Mouse (Mus musculus) liver, embryonic 16.5 days (tissue): ENCODE data around the gene Gsc2. TPM values are rescaled to one million over a fixed set of nuclear protein-coding genes. Genes with fewer than 3 reads are reported as not detected.

ENCODE experiments used
- ATAC-seq: fragments of 200-750 bp; cut with Nextera tagmentation; 2 replicates; pipeline ENCODE4 v1.8.0; 2017; ENCODE audit warnings: low read depth, mild to moderate bottlenecking, moderate number of reproducible peaks, moderate library complexity
- H3K27ac ChIP-seq: fragments of 300-500 bp; sonication (generic); 2 replicates; pipeline ENCODE4 v1.5.1; 2014; ENCODE audit warnings: mild to moderate bottlenecking, low read length
- H3K27me3 ChIP-seq: fragments of 300-500 bp; sonication (generic); 2 replicates; pipeline ENCODE4 v1.6.1; 2014; ENCODE audit warnings: low read depth, low read length, mixed read lengths; ENCODE audit not compliant: control insufficient read depth, insufficient read depth
- H3K36me3 ChIP-seq: fragments of 300-500 bp; sonication (generic); 2 replicates; pipeline ENCODE4 v1.6.1; 2014; ENCODE audit warnings: mild to moderate bottlenecking; ENCODE audit not compliant: control insufficient read depth, insufficient read depth
- H3K4me1 ChIP-seq: fragments of 300-500 bp; sonication (generic); 2 replicates; pipeline ENCODE4 v1.6.1; 2014; ENCODE audit warnings: low read depth, low read length, mixed read lengths; ENCODE audit not compliant: control insufficient read depth
- H3K4me2 ChIP-seq: fragments of 300-500 bp; sonication (generic); 2 replicates; pipeline ENCODE4 v1.6.1; 2014; ENCODE audit warnings: low read depth, low read length, mixed read lengths
- H3K4me3 ChIP-seq: fragments of 300-500 bp; sonication (generic); 2 replicates; pipeline ENCODE4 v1.5.1; 2014; ENCODE audit warnings: low read depth, mild to moderate bottlenecking, low read length
- H3K9ac ChIP-seq: fragments of 300-500 bp; sonication (generic); 2 replicates; pipeline ENCODE4 v1.6.1; 2014; ENCODE audit warnings: low read depth, low read length
- H3K9me3 ChIP-seq: fragments of 300-500 bp; sonication (generic); replicated peaks from 2 replicates; pipeline ENCODE4 v1.6.1; 2016; ENCODE audit warnings: low read length; ENCODE audit not compliant: control insufficient read depth
- WGBS: fragments of 180-500 bp; shearing (Covaris S2); extraction: QIAGEN DNeasy Blood & Tissue Kit; methylation state at CpG from one replicate; pipeline ENCODE4 v1.1.7; 2014; ENCODE audit not compliant: insufficient replicate concordance; 5-methylcytosine and 5-hydroxymethylcytosine counted together
- polyA plus RNA-seq: library from polyadenylated mRNA; unstranded; fragments of >200 nt; fragmentation: Nextera tagmentation; extraction: Ambion mirVana; gene quantifications from 2 replicates; pipeline ENCODE4 v1.2.1, GENCODE M21; 2015

Gene Gsc2
- polyA plus RNA-seq, 1 experiment from 2014 or later, result not detected

DNA sequence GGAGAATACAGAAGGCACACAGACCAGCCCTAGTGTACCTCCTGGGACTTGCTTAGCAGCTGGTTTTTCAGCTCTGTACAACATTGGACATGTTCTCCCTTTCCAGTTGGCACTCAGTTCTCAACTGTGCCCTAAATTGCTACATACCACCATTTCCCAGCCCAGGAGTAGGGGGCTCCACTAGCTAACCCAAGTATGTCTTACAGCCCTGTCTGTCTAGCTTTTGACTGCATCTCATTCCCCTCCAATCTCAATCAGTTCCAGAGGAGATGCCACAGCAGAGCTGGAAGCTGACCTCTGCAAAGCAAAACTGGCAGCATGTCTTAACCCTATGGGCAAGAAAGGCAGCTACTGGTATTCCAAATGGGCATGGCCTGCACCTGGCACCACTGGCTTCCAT lies 18.8 kb downstream of the Gsc2 start:
- no peak for ATAC-seq
- H3K9me3 ChIP-seq, result no peaks in the 10 kb centered on the region

DNA sequence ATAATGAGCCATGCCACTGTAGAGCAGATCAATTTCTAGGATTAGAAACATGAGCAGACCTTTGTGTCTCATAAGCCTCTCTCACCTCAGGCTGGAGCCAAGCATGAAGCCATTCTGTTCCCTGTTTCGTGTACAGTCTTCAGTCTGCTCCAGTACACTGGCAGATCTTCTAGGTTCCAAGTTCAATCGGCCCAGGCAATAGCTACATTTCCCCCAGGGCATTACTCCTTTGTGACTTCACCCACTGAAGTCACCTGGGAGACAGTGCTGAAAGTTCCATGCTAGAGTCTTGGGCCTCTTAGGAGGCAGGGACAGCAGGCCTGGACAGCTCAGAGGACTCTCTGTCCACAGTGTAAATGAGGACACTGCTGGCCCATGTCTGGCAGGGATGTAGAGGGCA lies 20.9 kb downstream of the Gsc2 start, which contains the start of gene Tssk1:
Tssk1 (plus strand) TSS at position 301 of the 400 bp plus-strand sequence.
- no peaks in the 10 kb centered on the region for H3K27me3 ChIP-seq
- H3K9me3 ChIP-seq, result no peaks in the 10 kb centered on the region
- H3K4me2 ChIP-seq, result no peak within 1 kb of the TSS
- no peak within 1 kb of the TSS for H3K4me3 ChIP-seq
- H3K36me3 ChIP-seq, result no peaks in the 10 kb centered on the region
- no peak for ATAC-seq
- H3K27ac ChIP-seq, result no peak within 1 kb of the TSS
- H3K4me1 ChIP-seq, result peaks cover 20% of the 10 kb centered on the region
- no peak within 1 kb of the TSS for H3K9ac ChIP-seq
- WGBS, result 70% methylated on average over 2 of the region's 2 CpGs

More for the DNA sequence above, 18.8 kb downstream of the Gsc2 start:
- H3K4me2 ChIP-seq, result no peak overlapping the region
- H3K9ac ChIP-seq, result no peak overlapping the region
- H3K27ac ChIP-seq, result no peak overlapping the region
- no peaks in the 10 kb centered on the region for H3K27me3 ChIP-seq
- peaks cover 7% of the 10 kb centered on the region for H3K4me1 ChIP-seq
- H3K36me3 ChIP-seq, result no peaks in the 10 kb centered on the region
- H3K4me3 ChIP-seq, result no peak overlapping the region

DNA sequence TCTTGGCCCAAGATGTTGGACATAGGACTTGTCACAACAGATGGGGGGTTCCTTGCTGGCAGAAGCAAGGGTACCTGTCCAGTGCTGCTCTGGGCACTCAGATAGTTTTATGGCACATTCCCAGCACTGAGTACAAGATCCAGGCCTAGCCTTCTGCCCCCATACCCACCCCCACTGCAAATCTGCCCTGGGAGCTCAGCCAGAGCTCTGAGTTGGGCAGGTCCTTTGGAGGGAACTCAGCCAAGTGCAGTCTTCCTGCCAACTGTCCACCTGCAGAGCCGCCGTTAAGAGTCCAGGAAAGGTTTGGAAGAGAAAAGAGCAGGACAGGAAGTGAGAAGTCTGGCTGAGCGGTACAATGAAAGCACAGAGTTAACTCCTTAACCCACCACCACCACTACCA lies 22.3 kb downstream of the Gsc2 start:
- Histone ChIP-seq H3K9ac (no peak overlapping the region), H3K9me3 (no peaks in the 10 kb centered on the region), H3K36me3 (no peaks in the 10 kb centered on the region), H3K27me3 (no peaks in the 10 kb centered on the region), H3K4me2 (no peak overlapping the region), H3K27ac (no peak overlapping the region), H3K4me3 (no peak overlapping the region), H3K4me1 (peaks cover 20% of the 10 kb centered on the region)
- WGBS, result 62% methylated on average over 3 of the region's 3 CpGs
- ATAC-seq, result no peak

DNA sequence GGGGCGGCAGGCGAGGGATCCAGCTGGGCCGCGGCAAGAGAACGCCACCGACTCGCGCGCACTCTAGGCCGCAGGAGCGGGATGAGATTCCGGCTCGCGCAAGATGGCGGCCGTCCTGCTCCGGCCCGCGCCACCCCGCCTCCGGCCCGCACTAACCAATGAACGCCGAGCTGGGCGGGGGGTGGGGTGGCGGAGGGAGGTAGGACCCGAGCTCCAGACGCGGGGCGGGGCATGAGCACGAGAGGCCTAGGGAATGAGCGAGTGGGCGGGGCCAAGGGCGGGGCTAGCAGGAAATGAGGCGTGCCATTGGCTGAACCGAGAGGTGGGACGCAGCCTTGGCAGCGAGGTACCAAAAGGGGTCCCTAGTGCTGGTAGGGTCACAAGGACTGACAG lies 23.3 kb downstream of the Gsc2 start, which contains the start of gene Gm20518:
Gm20518 (minus strand) TSS at position 105 of the 393 bp plus-strand sequence.
- Histone ChIP-seq H3K27me3 (no peaks in the 10 kb centered on the region), H3K4me3 (peak within 1 kb of the TSS; percentile 99), H3K4me2 (peak within 1 kb of the TSS; percentile 86), H3K36me3 (no peaks in the 10 kb centered on the region), H3K4me1 (peaks cover 20% of the 10 kb centered on the region), H3K9ac (peak within 1 kb of the TSS; percentile 98), H3K27ac (peak within 1 kb of the TSS; percentile 90), H3K9me3 (no peaks in the 10 kb centered on the region)
- under 1% methylated on average over 38 of the region's 38 CpGs for WGBS
- peak; percentile 97 for ATAC-seq

DNA sequence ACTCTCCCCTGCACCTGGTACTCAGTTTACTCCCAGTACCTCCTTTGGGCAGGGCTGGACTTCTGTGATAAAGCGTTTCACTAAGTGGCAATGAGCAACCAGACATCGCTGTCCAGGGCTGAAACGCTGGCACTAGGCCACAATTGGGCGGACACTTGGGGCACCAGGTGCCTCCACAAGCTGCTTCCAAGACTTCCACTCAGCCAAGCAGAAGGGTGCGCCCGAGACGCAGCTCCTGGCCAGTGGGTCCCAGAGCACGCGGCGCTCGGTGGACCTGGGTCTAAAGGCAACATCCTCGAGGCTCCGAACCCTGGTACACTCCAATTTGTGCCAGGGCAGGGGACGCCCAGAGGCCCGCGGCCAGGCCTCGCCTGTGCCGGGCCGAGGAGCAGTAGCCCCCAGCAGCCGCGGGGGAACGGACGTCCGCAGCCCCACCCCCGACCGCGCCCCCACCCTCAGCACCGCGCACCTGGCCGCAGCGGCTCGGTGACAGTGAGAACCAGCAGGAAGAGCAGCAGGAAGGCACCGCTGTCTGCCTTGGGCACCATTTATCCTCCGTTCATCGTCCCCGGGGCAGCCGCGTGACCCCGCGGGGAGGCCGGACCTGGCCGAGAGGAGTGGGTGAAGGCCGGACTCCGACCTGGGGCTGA lies 23.8 kb downstream of the Gsc2 start:
- Histone ChIP-seq H3K9me3 (no peaks in the 10 kb centered on the region), H3K36me3 (no peaks in the 10 kb centered on the region), H3K4me2 (peak overlapping the region; percentile 86), H3K4me3 (peak overlapping the region; percentile 99), H3K9ac (peak overlapping the region; percentile 98), H3K27me3 (no peaks in the 10 kb centered on the region), H3K4me1 (peaks cover 20% of the 10 kb centered on the region), H3K27ac (peak overlapping the region; percentile 90)
- peak; percentile 50 for ATAC-seq
- 0% methylated on average over 44 of the region's 44 CpGs for WGBS

DNA sequence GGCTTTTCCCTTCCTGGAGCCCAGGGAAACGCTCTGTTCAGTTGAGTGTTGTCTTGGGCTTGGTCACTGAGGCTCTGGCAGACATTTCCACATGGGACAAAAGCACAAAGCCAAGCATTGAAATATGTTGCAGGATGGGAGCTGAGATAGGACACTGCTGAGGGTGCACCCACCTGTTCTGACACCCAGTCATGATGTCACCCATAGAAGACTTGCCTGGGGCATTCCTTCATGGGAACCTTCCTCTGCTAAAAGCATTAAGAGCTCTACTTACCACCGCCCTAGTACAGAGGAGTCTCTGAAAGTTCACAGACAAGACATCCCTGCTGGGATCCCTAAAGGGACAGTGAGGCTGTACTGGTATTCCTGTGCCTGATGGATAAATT lies 24.5 kb downstream of the Gsc2 start:
- H3K4me3 ChIP-seq, result peak overlapping the region; percentile 99
- 62% methylated on average over 2 of the region's 2 CpGs for WGBS
- H3K9ac ChIP-seq, result peak overlapping the region; percentile 98

DNA sequence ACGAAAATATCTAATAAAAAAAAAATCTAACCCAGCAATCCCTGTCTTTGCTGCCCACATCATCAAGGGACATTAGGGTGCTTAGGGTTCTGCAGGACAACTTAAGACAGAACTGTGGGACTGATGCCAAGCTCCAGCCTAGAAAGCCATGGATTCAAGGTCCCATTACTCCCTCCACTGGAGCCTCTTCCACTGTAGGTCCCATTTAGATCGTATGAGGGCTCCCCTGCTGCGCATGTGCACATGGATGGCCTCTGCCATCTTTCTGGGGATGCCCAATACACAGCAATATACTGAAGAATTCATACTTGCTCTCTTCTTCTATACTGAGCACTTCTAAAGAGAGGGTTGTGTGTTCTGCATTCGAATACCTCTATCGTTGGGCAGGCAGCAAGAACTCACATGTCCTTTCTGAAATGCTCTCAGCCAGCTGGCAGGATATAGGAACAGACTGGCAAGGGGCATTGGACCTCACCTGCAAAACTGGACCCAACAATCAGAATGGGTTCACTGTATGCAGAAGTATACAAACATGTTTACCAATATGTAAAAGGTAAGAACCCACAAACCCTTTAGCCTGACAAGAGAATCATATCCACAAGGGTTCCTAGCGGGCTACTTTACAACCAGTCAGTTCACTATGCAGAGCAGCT lies 25.0 kb downstream of the Gsc2 start:
- H3K4me2 ChIP-seq, result peak overlapping the region; percentile 86
- WGBS, result 78% methylated on average over 6 of the region's 6 CpGs
- no peak overlapping the region for H3K9ac ChIP-seq
- H3K36me3 ChIP-seq, result no peaks in the 10 kb centered on the region
- ATAC-seq, result no peak
- peak overlapping the region; percentile 99 for H3K4me3 ChIP-seq
- no peaks in the 10 kb centered on the region for H3K9me3 ChIP-seq
- H3K4me1 ChIP-seq, result peaks cover 23% of the 10 kb centered on the region
- H3K27ac ChIP-seq, result no peak overlapping the region
- no peaks in the 10 kb centered on the region for H3K27me3 ChIP-seq

More for the DNA sequence above, 24.5 kb downstream of the Gsc2 start:
- no peaks in the 10 kb centered on the region for H3K36me3 ChIP-seq
- H3K4me1 ChIP-seq, result peaks cover 23% of the 10 kb centered on the region
- H3K27me3 ChIP-seq, result no peaks in the 10 kb centered on the region
- no peak for ATAC-seq
- peak overlapping the region; percentile 86 for H3K4me2 ChIP-seq
- H3K9me3 ChIP-seq, result no peaks in the 10 kb centered on the region
- H3K27ac ChIP-seq, result peak overlapping the region; percentile 90; the same call in 1 of the 2 replicates

DNA sequence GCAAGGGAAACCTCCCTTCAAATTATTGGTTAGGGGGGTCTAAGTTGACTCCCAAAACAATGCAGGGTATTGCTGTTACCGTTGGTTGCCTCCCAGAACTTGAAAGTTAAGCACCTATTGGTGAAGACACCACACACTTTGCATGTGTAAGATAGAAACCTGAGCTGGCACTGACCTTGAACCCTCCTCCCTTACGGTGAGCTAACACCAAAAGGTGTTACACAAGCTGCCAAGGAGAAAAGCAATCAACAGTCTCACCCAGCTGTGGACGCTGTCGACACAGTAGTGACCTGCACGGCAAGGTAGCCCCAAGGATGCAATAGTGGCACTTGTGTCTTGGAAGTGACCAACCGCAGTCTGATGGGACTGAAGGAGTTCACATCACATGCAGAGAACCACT lies 30.7 kb downstream of the Gsc2 start:
- 83% methylated on average over 6 of the region's 6 CpGs for WGBS
- no peak overlapping the region for H3K4me2 ChIP-seq
- no peak for ATAC-seq
- H3K9me3 ChIP-seq, result no peaks in the 10 kb centered on the region
- H3K27me3 ChIP-seq, result no peaks in the 10 kb centered on the region
- no peaks in the 10 kb centered on the region for H3K36me3 ChIP-seq
- no peak overlapping the region for H3K27ac ChIP-seq
- H3K4me1 ChIP-seq, result peaks cover 4% of the 10 kb centered on the region
- no peak overlapping the region for H3K9ac ChIP-seq
- no peak overlapping the region for H3K4me3 ChIP-seq

DNA sequence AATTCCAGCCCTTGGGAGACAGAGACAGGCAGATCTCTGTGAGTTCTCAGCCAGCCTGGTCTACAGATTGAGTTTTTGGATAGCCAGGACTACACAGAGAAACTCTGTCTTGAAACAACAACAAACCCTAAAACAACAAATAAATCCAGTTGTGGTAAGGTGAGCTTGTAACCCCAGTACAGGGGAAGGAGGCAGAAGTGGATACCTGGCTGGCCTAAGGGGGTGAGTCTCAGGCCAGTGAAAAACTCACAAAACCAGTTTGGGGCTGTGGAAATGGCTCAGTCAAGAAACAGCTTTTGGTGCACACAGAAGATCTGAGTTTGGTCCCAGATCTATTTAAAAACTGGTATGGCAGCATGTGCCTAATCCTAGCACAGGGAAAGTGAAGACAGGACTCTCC lies 32.7 kb downstream of the Gsc2 start:
- Histone ChIP-seq H3K9me3 (no peaks in the 10 kb centered on the region), H3K27me3 (no peaks in the 10 kb centered on the region), H3K27ac (no peak overlapping the region), H3K4me2 (no peak overlapping the region), H3K4me3 (no peak overlapping the region), H3K4me1 (peaks cover 4% of the 10 kb centered on the region), H3K9ac (no peak overlapping the region), H3K36me3 (no peaks in the 10 kb centered on the region)
- no peak for ATAC-seq
